Mouse (Mus musculus) bone marrow macrophage, adult 2 months (primary cell): Measurements from ENCODE around the gene Ccdc157. TPM values are rescaled to one million over a fixed set of nuclear protein-coding genes. Genes with fewer than 3 reads are reported as not detected.

ENCODE experiments used
- H3K27ac ChIP-seq: 2 replicates; pipeline ENCODE4 v1.5.1; 2012; ENCODE audit warnings: low read depth, low read length; ENCODE audit not compliant: insufficient read depth
- H3K4me1 ChIP-seq: 2 replicates; pipeline ENCODE4 v1.6.1; 2012; ENCODE audit warnings: low read length; ENCODE audit not compliant: control insufficient read depth, insufficient read depth
- H3K4me3 ChIP-seq: 2 replicates; pipeline ENCODE4 v1.5.1; 2012; ENCODE audit warnings: mild to moderate bottlenecking, low read length, moderate library complexity; ENCODE audit not compliant: insufficient read depth
- CTCF ChIP-seq: IDR thresholded peaks from 2 replicates; pipeline ENCODE4 v1.5.1; 2012; ENCODE audit warnings: low read depth, mild to moderate bottlenecking, low read length, moderate library complexity
- POLR2A ChIP-seq: IDR thresholded peaks from 2 replicates; pipeline ENCODE4 v1.6.1; 2012; ENCODE audit warnings: mild to moderate bottlenecking, low read depth, low read length, borderline replicate concordance
- polyA plus RNA-seq: library from polyadenylated mRNA; stranded (reverse); fragments of >200 nt; gene quantifications from 2 replicates; pipeline ENCODE4 v1.2.4, GENCODE M21; 2012; ENCODE audit not compliant: missing spikeins, insufficient read depth, insufficient read length

Gene Ccdc157
- polyA plus RNA-seq, 1 experiment = 2.3 TPM

DNA sequence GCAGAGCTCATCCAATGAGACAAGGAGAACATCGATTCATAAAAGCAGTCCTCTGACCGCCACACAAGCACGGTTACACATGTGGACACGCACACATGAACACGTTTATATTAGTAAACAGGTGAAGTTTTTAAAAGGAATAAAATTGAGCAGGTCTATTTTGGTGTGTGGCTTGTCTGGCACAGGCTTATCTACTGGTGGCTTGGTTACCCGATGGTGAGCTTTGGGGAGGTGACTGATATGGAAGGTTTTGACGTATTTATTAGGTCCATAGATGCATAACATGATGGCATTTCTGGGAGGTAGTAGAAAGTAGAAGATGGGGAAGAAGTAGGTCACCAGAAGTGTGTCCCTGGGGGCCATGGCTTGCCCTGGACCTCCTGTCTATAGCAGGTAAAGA is 6.4 kb downstream of the Ccdc157 start:
- no peak overlapping the region for H3K4me3 ChIP-seq
- TF ChIP-seq CTCF (no peak), POLR2A (no peak)
- H3K27ac ChIP-seq = no peak overlapping the region
- H3K4me1 ChIP-seq = no peaks in the 10 kb centered on the region

DNA sequence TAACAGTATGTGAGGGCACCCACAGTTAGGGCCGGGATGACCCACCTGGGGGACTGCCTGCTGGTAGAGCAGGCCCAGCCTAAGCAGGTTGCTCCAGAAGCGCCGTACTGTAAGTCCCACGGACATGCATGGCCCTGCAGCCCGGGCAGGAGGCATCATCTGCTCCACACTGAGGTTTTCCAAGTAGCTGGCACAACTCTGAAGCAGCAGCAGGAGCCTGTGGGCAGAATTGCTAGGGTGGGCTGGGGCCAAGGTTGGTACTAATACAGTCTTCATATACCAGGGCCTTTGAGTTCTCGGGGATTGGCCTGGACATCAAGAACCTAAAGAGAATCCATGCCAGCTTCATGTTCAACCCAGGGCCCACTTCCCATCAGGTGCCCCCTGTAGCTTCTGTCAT is 10.2 kb downstream of the Ccdc157 start:
- Histone ChIP-seq H3K4me3 (no peak overlapping the region), H3K27ac (no peak overlapping the region), H3K4me1 (no peaks in the 10 kb centered on the region)
- TF ChIP-seq CTCF (no peak), POLR2A (no peak)

DNA sequence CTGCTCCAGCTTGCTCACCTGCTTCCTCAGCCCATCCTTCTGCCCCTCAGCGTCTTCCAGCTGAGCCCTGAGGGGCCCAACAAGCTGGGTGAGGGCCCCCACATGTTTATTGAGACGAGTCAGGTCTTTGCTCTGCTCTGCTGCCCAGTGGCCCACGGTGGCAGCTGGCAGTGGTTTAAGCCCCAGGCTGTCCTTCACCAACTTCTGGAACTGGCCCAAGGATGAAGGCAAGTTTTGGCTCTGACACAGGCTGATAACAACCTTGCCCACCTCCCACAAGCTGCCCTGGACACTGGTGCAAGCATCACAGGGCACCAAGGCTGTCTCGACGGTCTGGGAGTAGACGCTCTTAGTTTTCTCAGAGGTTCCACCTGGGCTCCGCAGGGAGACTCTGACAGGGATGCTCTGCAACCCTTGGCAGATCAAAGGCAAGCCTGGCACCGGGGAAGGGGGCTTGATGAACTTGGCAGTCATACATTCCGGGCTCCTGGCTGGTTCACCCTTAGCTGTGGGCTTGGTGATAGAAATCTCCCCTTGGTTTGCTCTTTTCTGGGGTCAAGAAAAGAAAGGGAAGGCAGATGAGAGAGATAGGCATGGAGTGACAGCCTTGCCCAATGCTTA is 11.4 kb downstream of the Ccdc157 start:
- Histone ChIP-seq H3K4me1 (no peaks in the 10 kb centered on the region), H3K4me3 (no peak overlapping the region), H3K27ac (no peak overlapping the region)
- TF ChIP-seq POLR2A (no peak), CTCF (no peak)

DNA sequence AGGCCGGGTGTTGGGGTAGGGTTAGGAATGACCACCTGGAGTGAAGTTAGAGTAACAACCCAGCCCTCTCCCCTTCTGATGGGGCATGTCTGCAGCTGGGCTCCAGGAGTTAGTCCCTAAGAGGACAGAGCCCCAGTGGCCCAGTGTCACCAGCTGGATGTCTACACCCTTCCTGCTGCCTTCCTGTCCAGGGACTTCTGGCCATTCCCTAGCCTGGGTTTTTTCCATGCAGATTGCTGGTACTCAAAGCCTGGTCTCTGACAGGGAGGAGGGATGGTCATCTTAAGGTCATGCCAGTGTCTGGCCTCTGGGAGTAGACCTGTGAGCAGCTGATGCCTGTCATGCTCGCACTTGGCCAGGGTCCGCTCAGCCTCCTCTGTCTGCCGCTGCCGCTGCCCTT is 12.0 kb downstream of the Ccdc157 start:
- TF ChIP-seq CTCF (no peak), POLR2A (no peak)
- no peak overlapping the region for H3K4me3 ChIP-seq
- H3K4me1 ChIP-seq = no peaks in the 10 kb centered on the region
- H3K27ac ChIP-seq = no peak overlapping the region

DNA sequence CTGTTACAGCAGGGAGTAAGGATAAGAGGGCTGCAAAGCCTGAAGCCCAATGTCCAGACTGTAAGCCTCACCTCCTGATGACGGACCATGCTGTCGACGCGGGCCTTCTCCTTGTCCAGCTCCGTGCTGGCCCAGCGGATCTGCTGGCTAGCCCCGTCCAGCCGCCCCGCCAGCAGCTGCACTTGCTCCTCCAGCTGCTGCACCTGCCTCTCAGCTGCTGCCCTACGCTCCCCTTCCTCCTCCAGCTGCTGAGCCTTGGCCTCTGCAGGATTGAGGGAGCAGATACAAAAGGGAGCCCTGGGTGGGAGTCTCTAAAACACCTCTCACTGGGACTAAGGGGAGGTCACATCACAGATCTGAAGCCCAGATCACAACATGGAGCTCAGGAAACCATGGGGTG is 13.0 kb downstream of the Ccdc157 start:
- Histone ChIP-seq H3K27ac (no peak overlapping the region), H3K4me3 (no peak overlapping the region), H3K4me1 (peaks cover 4% of the 10 kb centered on the region)
- TF ChIP-seq POLR2A (no peak), CTCF (no peak)

DNA sequence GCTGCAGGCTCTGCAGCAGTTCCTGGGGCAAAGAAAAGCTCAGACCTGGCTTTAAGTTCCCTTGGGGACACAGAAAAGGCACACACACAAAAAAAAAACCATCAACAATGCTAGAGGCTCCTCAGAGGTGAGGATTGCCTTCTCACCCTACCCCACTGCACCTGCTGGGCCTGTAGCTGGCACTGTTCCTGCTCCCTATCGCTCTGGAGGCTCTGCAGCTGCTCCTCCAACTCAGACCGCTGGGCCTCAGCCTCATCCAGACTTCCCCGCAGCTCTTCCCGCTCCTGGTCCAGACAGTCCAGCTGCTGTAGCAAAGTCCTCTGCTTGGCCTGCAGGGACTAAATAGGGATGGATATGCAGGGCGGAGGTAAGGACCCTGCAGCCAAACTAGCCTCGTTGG is 13.7 kb downstream of the Ccdc157 start:
- Histone ChIP-seq H3K4me1 (peaks cover 7% of the 10 kb centered on the region), H3K27ac (no peak overlapping the region), H3K4me3 (no peak overlapping the region)
- TF ChIP-seq POLR2A = no peak
- TF ChIP-seq CTCF = no peak

DNA sequence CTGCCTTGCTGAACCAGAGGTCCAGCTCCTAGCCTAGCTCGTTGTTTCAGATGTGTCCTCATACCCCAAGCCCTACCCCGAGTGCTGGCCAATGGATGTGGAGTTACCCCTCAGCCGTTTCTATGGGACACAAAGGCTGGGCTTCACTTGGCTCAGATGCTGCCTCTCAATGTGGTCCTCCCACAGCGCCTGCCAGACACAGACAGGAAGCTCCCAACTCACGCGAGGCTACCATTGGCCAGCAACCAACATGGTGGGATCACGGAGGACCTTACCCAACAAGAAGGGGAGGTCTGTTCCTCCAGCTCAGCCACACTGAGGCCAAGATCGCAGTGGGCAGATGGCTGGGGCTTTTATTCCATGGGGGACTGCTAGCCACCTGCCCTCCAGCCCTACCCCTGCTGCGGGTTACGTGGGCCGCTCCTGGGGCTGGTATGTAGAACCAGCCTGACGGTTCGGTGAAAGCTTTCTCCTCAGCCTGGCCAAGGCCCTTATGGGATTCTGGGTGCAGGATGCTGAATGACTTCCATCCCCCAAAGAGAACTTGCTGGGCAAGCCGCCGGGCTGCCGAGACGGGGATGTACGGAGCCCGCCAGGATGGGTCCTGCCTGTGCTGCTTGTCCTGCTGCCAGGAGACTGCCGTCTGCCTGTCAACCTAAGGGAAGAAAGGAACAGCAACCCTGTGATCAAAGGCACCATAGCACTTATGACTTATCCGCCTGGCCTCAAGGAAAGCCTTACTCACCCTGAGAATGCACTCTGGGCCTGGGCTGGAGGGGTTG is 16.6 kb downstream of the Ccdc157 start:
- Histone ChIP-seq H3K4me1 (peaks cover 7% of the 10 kb centered on the region), H3K27ac (no peak overlapping the region), H3K4me3 (no peak overlapping the region)
- no peak for TF ChIP-seq CTCF
- TF ChIP-seq POLR2A = no peak

DNA sequence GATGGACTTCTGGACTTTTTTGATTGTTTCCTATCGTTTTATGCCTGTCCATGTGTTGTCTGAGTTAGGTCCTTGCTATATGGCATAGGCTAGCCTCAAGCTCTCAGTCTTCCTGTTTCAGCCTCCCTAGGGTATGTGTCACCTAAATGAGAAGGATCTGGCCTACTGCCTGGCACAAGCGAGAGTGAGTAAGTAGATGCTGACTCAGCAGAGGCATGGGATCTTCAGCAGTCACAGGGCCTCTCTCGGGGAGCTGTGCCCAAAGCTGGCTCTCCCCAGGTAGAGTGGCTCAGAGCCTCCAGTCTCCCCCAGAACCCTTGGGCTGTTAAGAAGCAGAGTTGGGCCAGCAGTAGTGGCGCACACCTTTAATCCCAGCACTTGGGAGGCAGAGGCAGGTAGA is 17.7 kb downstream of the Ccdc157 start:
- Histone ChIP-seq H3K4me3 (no peak overlapping the region), H3K4me1 (peaks cover 7% of the 10 kb centered on the region), H3K27ac (no peak overlapping the region)
- TF ChIP-seq POLR2A (no peak), CTCF (no peak)

DNA sequence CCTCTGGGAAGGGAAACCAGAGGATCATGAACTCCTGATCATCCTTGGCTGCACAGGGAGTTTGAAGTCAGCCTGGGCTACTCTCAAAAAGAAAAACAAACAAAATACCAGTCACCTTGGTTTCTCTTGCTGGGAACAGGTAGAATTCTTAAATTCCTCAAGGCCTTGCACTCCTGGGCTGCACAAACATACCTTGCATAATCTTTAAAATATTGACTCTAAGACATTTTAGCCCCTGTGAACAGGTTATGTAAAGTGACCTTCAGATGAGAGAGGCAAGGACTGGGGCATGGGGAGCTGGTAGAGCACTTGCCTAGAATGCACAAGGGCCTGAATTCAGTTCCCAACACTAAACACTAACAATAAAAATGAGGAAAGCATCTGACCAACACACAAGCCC is 18.6 kb downstream of the Ccdc157 start:
- no peak for TF ChIP-seq CTCF
- TF ChIP-seq POLR2A = no peak
- Histone ChIP-seq H3K4me3 (no peak overlapping the region), H3K27ac (no peak overlapping the region), H3K4me1 (peaks cover 7% of the 10 kb centered on the region)

DNA sequence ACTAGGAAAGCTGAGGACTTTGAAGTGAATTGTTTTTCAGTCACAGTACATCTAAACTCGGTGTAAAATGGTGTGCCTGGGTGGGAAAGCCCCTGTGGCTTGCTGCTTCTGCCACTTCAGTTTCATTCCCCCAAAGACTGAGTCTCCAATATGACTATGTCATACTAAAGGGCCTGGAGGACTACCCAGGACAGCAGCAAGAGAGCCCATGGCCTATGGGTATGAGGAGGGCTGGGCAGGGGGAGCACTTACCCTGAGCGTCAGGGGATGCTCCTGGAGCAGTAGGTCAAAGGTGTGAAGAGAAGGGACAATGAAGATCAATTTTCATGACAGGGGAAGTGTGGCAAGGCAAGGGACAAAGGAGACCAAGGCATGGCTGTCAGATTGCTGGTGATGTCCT is 21.1 kb downstream of the Ccdc157 start:
- Histone ChIP-seq H3K4me3 (no peak overlapping the region), H3K27ac (no peak overlapping the region), H3K4me1 (peaks cover 10% of the 10 kb centered on the region)
- no peak for TF ChIP-seq POLR2A
